Mouse (Mus musculus) midbrain, embryonic 15.5 days (tissue): ENCODE data around the gene Shroom1. TPM values are rescaled to one million over a fixed set of nuclear protein-coding genes. Genes with fewer than 3 reads are reported as not detected.
A peak's percentile ranks its signal among the peaks of the same experiment; 100 is the strongest.

Source experiments
- ATAC-seq: fragments of 200-750 bp; cut with Nextera tagmentation; replicated peaks from 2 replicates; pipeline ENCODE4 v1.8.0; 2017; ENCODE audit warnings: moderate TSS enrichment
- H3K27ac ChIP-seq: fragments of 300-500 bp; sonication (generic); 2 replicates; pipeline ENCODE4 v1.5.1; 2015; ENCODE audit warnings: mild to moderate bottlenecking, inconsistent platforms
- H3K27me3 ChIP-seq: fragments of 300-500 bp; sonication (generic); replicated peaks from 2 replicates; pipeline ENCODE4 v1.6.1; 2015; ENCODE audit warnings: inconsistent platforms
- H3K36me3 ChIP-seq: fragments of 300-500 bp; sonication (generic); replicated peaks from 2 replicates; pipeline ENCODE4 v1.6.1; 2015; ENCODE audit warnings: inconsistent platforms
- H3K4me1 ChIP-seq: fragments of 300-500 bp; sonication (generic); 2 replicates; pipeline ENCODE4 v1.6.1; 2015; ENCODE audit warnings: inconsistent platforms
- H3K4me2 ChIP-seq: fragments of 300-500 bp; sonication (generic); 2 replicates; pipeline ENCODE4 v1.6.1; 2015; ENCODE audit warnings: inconsistent platforms, mild to moderate bottlenecking, moderate library complexity
- H3K4me3 ChIP-seq: fragments of 300-500 bp; sonication (generic); 2 replicates; pipeline ENCODE4 v1.5.1; 2015; ENCODE audit warnings: mild to moderate bottlenecking, inconsistent platforms
- H3K9ac ChIP-seq: fragments of 300-500 bp; sonication (generic); 2 replicates; pipeline ENCODE4 v1.6.1; 2015; ENCODE audit warnings: mild to moderate bottlenecking, inconsistent platforms
- H3K9me3 ChIP-seq: fragments of 300-500 bp; sonication (generic); 2 replicates; pipeline ENCODE4 v1.6.1; 2016; ENCODE audit warnings: inconsistent platforms
- WGBS: fragments of 180-500 bp; shearing (Covaris S2); methylation state at CpG from one replicate; pipeline ENCODE4 v1.1.7; 2015; ENCODE audit warnings: mixed read lengths; 5-methylcytosine and 5-hydroxymethylcytosine counted together
- polyA plus RNA-seq: library from polyadenylated mRNA; unstranded; fragments of >200 nt; fragmentation: Nextera tagmentation; extraction: Ambion mirVana; gene quantifications from 2 replicates; pipeline ENCODE4 v1.2.1, GENCODE M21; 2015

Gene Shroom1
- polyA plus RNA-seq, 1 experiment from 2014 or later, result 3.5 TPM

DNA sequence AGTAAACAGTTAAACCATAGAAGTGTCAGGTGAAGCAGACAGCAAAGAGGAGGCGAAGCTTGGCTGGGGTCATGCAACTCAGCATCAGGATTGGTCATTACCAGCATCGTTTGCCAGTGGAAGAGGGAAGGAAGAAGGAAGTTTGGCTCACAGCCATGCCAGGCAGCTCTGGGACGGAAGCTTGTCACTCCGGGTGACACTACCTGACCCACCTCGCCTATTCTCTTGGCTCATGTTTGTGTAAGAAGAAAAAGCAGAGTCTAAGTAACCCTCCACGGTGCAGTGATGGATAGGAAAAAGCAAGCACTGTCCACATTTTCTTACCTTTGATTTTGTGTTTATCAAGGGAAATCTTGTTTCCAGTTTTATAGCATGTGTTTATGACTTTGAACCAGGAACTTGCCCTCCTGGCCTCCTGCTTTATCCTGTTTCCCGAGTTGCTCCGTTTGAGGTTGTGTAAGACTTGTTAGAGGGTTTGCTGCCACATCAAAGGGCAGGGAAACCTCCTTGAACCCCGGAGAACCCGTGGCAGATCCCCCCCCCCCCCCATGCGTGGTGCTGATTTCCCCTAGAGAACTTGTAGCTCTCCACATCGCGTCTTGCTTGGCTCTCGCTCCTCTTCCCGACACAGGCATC lies 6.8 kb upstream of the Shroom1 start:
- H3K4me1 ChIP-seq, result no peaks in the 10 kb centered on the region
- no peak overlapping the region for H3K4me2 ChIP-seq
- 70% methylated on average over 15 of the region's 15 CpGs for WGBS
- H3K36me3 ChIP-seq, result no peaks in the 10 kb centered on the region
- no peak overlapping the region for H3K4me3 ChIP-seq
- H3K27ac ChIP-seq, result no peak overlapping the region
- 0 out of 2 replicates have a peak, but pooled peaks cover 3% of the 10 kb centered on the region for H3K27me3 ChIP-seq
- no peaks in the 10 kb centered on the region for H3K9me3 ChIP-seq
- no peak overlapping the region for H3K9ac ChIP-seq
- ATAC-seq, result no peak

GRCm38 (mm10) chr11:53451361-53451760 lies 5.6 kb upstream of the Shroom1 start:
- Histone ChIP-seq H3K4me3 (no peak overlapping the region), H3K9ac (no peak overlapping the region), H3K27ac (no peak overlapping the region), H3K36me3 (no peaks in the 10 kb centered on the region), H3K4me1 (no peaks in the 10 kb centered on the region), H3K27me3 (peaks cover 13% of the 10 kb centered on the region; the same call in 1 of the 2 replicates), H3K4me2 (no peak overlapping the region), H3K9me3 (no peaks in the 10 kb centered on the region)
- ATAC-seq, result no peak
- 81% methylated on average over 2 of the region's 2 CpGs for WGBS

- Histone ChIP-seq H3K4me1 (peaks cover 10% of the 10 kb centered on the region), H3K4me2 (no peak overlapping the region), H3K36me3 (no peaks in the 10 kb centered on the region), H3K9ac (no peak overlapping the region), H3K4me3 (no peak overlapping the region), H3K27ac (no peak overlapping the region), H3K9me3 (no peaks in the 10 kb centered on the region), H3K27me3 (peaks cover 22% of the 10 kb centered on the region)
- WGBS, result 93% methylated on average over 9 of the region's 9 CpGs
- no peak for ATAC-seq
Observed at GRCm38 (mm10) chr11:53452396-53452795, 4.6 kb upstream of the Shroom1 start.

- Histone ChIP-seq H3K27me3 (peaks cover 29% of the 10 kb centered on the region), H3K36me3 (no peaks in the 10 kb centered on the region), H3K4me3 (no peak overlapping the region), H3K4me2 (no peak overlapping the region), H3K4me1 (peaks cover 11% of the 10 kb centered on the region), H3K27ac (no peak overlapping the region), H3K9me3 (no peaks in the 10 kb centered on the region), H3K9ac (no peak overlapping the region)
- no peak for ATAC-seq
- WGBS, result 82% methylated on average over 5 of the region's 5 CpGs
Observed at GRCm38 (mm10) chr11:53453031-53453430, 4.0 kb upstream of the Shroom1 start.

- Histone ChIP-seq H3K4me3 (peak overlapping the region; percentile 47), H3K9me3 (no peaks in the 10 kb centered on the region), H3K27me3 (peaks cover 61% of the 10 kb centered on the region), H3K9ac (peak overlapping the region; percentile 40), H3K4me1 (peaks cover 11% of the 10 kb centered on the region), H3K4me2 (peak overlapping the region; percentile 80), H3K36me3 (no peaks in the 10 kb centered on the region), H3K27ac (no peak overlapping the region)
- no peak for ATAC-seq
- 5% methylated on average over 29 of the region's 29 CpGs for whole genome bisulfite sequencing
Observed at GRCm38 (mm10) chr11:53457372-53457954, 458 bp downstream of the Shroom1 start.

DNA sequence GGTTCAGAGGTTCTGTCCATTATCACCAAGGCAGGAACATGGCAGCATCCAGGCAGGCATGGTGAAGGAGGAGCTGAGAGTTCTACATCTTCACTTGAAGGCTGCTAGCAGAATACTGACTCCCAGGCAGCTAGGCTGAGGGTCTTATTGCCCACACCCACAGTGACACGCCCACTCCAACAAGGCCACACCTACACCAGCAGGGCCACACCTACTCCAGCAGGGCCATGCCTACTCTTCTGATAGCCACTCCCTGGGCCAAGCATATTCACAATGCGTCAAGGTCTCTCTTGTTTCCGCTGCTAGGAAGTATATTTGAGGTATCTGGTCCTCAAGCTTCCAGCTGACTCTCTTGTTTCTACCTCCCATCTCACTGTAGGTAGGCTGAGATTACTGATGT lies 2.0 kb downstream of the Shroom1 start:
- no peak for ATAC-seq
- no peak overlapping the region for H3K4me3 ChIP-seq
- H3K4me2 ChIP-seq, result no peak overlapping the region
- no peak overlapping the region for H3K9ac ChIP-seq
- no peak overlapping the region for H3K27ac ChIP-seq
- no peaks in the 10 kb centered on the region for H3K9me3 ChIP-seq
- H3K27me3 ChIP-seq, result peaks cover 76% of the 10 kb centered on the region
- 70% methylated on average over 3 of the region's 3 CpGs for WGBS
- peaks cover 20% of the 10 kb centered on the region for H3K4me1 ChIP-seq
- H3K36me3 ChIP-seq, result no peaks in the 10 kb centered on the region

GRCm38 (mm10) chr11:53460192-53460591 lies 3.2 kb downstream of the Shroom1 start:
- Histone ChIP-seq H3K4me3 (no peak overlapping the region), H3K4me1 (peaks cover 21% of the 10 kb centered on the region), H3K9ac (no peak overlapping the region), H3K36me3 (no peaks in the 10 kb centered on the region), H3K9me3 (peaks cover 3% of the 10 kb centered on the region; the same call in 1 of the 2 replicates), H3K27ac (no peak overlapping the region), H3K27me3 (peaks cover 85% of the 10 kb centered on the region), H3K4me2 (no peak overlapping the region)
- ATAC-seq, result no peak
- WGBS, result 83% methylated on average over 3 of the region's 3 CpGs

DNA sequence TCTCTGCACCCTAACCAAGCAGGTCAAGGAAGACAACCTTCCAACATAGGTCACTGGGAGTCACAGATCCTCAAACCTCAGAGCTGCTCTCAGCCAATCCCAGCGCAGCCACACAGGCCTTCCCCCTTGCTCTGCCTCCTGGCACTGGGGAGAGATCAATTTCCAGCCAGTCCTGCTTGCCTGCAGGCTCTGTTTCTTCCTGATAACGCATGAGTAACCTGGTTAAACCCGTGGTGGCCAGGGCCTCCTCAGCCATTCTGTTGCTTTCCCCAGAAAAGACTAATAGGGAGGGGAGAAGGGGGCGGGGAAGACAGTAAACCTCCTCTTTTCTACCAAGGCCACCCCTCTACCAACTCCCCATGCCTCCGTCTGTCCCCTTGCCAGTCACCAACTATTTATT lies 4.7 kb downstream of the Shroom1 start:
- Histone ChIP-seq H3K4me1 (peaks cover 26% of the 10 kb centered on the region), H3K9me3 (peaks cover 3% of the 10 kb centered on the region; the same call in 1 of the 2 replicates), H3K27me3 (peaks cover 84% of the 10 kb centered on the region), H3K36me3 (no peaks in the 10 kb centered on the region), H3K9ac (no peak overlapping the region), H3K4me3 (no peak overlapping the region), H3K4me2 (no peak overlapping the region), H3K27ac (no peak overlapping the region)
- ATAC-seq, result no peak
- WGBS, result 19% methylated on average over 5 of the region's 5 CpGs

DNA sequence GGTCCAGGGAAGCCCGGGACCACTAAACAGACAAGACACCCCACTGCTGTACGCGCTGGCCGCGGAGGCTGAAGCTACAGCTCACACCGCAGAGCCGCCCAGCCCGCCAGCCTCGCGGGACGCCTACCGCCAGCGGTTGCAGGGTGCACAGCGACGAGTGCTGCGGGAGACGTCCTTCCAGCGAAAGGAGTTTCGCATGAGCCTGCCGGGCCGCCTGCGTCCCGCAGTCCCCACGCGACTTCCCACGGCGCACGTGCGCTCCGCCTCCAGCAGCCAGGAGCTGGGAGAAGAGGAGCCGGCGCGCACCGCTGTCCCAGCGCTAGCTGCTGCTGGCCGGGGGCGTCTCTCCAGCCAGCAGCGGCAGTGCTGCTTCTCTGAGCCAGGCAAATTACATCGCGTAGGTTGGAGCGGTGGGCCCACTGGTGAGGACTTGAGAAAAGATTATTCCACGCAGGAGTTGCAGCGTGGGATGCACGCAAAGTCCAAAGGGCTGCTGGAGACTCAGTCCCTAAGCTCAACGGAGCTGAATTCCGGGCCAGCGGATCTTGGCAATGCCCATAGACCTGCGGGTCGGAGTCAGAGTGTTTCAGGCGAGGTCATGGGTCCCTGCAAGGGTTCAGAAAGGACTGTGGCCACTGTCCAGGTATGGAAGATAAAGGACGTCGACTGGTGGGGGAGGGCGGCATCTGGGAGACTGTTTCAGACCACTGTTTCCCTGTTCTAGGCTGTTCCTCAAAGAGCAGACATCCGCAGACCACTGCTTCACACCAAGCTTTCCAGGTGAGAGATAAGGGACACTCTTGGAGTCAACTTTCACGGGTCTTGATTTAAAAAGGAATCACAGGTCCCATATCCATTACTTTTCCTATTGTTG lies 6.8 kb downstream of the Shroom1 start:
- H3K9me3 ChIP-seq, result peaks cover 3% of the 10 kb centered on the region; the same call in 1 of the 2 replicates
- peak; percentile 40 for ATAC-seq
- H3K9ac ChIP-seq, result peak overlapping the region; percentile 16; the same call in 1 of the 2 replicates
- H3K4me2 ChIP-seq, result peak overlapping the region; percentile 72
- WGBS, result 5% methylated on average over 55 of the region's 55 CpGs
- H3K27me3 ChIP-seq, result peaks cover 82% of the 10 kb centered on the region
- no peaks in the 10 kb centered on the region for H3K36me3 ChIP-seq
- peak overlapping the region; percentile 38 for H3K4me3 ChIP-seq
- peaks cover 19% of the 10 kb centered on the region for H3K4me1 ChIP-seq
- H3K27ac ChIP-seq, result no peak overlapping the region

GRCm38 (mm10) chr11:53466231-53466971 lies 9.4 kb downstream of the Shroom1 start:
- Histone ChIP-seq H3K9ac (peak overlapping the region; percentile 24; the same call in 1 of the 2 replicates), H3K4me2 (peak overlapping the region; percentile 52), H3K27ac (no peak overlapping the region), H3K4me3 (peak overlapping the region; percentile 30), H3K4me1 (peaks cover 39% of the 10 kb centered on the region), H3K36me3 (no peaks in the 10 kb centered on the region), H3K27me3 (peaks cover 80% of the 10 kb centered on the region), H3K9me3 (peaks cover 3% of the 10 kb centered on the region; the same call in 1 of the 2 replicates)
- WGBS, result 5% methylated on average over 40 of the region's 40 CpGs
- ATAC-seq, result peak; percentile 40

GRCm38 (mm10) chr11:53469294-53469967 lies 12.4 kb downstream of the Shroom1 start:
- 32% methylated on average over 16 of the region's 16 CpGs for WGBS
- Histone ChIP-seq H3K36me3 (no peaks in the 10 kb centered on the region), H3K4me2 (peak overlapping the region; percentile 54), H3K27ac (no peak overlapping the region), H3K4me3 (no peak overlapping the region), H3K9me3 (peaks cover 2% of the 10 kb centered on the region; the same call in 1 of the 2 replicates), H3K4me1 (peaks cover 28% of the 10 kb centered on the region), H3K9ac (no peak overlapping the region), H3K27me3 (peaks cover 52% of the 10 kb centered on the region)
- no peak for ATAC-seq
